In genomic region chr14:55617822-55618221, GRCm38 (mm10) we compare ENCODE assay signal across 8 mouse cellular contexts. TPM values are rescaled to one million over a fixed set of nuclear protein-coding genes. Genes with fewer than 3 reads are reported as not detected.
DNase-seq lines count a peak whose midpoint lies in the region; ATAC-seq and TF ChIP-seq lines count a peak whose summit lies in the region.

Rec8 (plus strand) TSS chr14:55618037.

- H3K79me2 ChIP-seq in MEL (ENCODE audit: control insufficient read depth, insufficient read depth, low read length, poor library complexity) = no peaks in the 10 kb centered on the region

- no peak for TF ChIP-seq RAD21 in MEL (IDR thresholded peaks at IDR 0.05; ENCODE audit: low read depth, low read length)

- DNase-seq in MEL (ENCODE audit: low read depth, low spot score) = no peak
- DNase-seq in liver, postnatal 0 days = peak; percentile 62
- DNase-seq in right cerebral cortex, postnatal 14 days = no peak
- no peak for DNase-seq in urinary bladder, adult 18-20 months (ENCODE audit: low spot score in 2 of 2)

- no peak for TF ChIP-seq EP300 in MEL (IDR thresholded peaks at IDR 0.05; ENCODE audit: low read depth in 1 of 2, low read length in 2 of 2)
- no peak for TF ChIP-seq EP300 in liver, postnatal 0 days (IDR thresholded peaks at IDR 0.05; ENCODE audit: low read depth)

- H3K4me3 ChIP-seq in MEL (ENCODE audit: control insufficient read depth in 1 of 2, insufficient read depth in 1 of 2, low read depth in 2 of 2, low read length in 2 of 2) = peak within 1 kb of the TSS; percentile 47 to 57
- H3K4me3 ChIP-seq in bone marrow, adult 2 months (replicated peaks; ENCODE audit: control insufficient read depth, low read depth, low read length) = peak within 1 kb of the TSS; percentile 61
- H3K4me3 ChIP-seq in forebrain, embryonic 12.5 days (replicated peaks) = peak within 1 kb of the TSS; percentile 19
- peak within 1 kb of the TSS; percentile 34 for H3K4me3 ChIP-seq in intestine, postnatal 0 days (ENCODE audit: low read depth, low read length)
- peak within 1 kb of the TSS; percentile 39 for H3K4me3 ChIP-seq in liver, postnatal 0 days (ENCODE audit: low read depth, low read length)
- H3K4me3 ChIP-seq in neural tube, embryonic 12.5 days = peak within 1 kb of the TSS; percentile 20

- peak within 1 kb of the TSS; percentile 35 for H3K4me2 ChIP-seq in forebrain, embryonic 12.5 days
- H3K4me2 ChIP-seq in intestine, postnatal 0 days (replicated peaks; ENCODE audit: low read depth) = peak within 1 kb of the TSS; percentile 59
- H3K4me2 ChIP-seq in liver, postnatal 0 days (ENCODE audit: low read depth, low read length) = peak within 1 kb of the TSS; percentile 72
- H3K4me2 ChIP-seq in neural tube, embryonic 12.5 days (replicated peaks) = peak within 1 kb of the TSS; percentile 51

- no peak for TF ChIP-seq CTCF in MEL (IDR thresholded peaks at IDR 0.05 in 2 of 3, conservative IDR thresholded peaks at IDR 0.05 in 1 of 3; ENCODE audit: control insufficient read depth in 1 of 3, insufficient read depth in 1 of 3, low read depth in 2 of 3, low read length in 3 of 3, poor library complexity in 1 of 3, severe bottlenecking in 1 of 3)
- TF ChIP-seq CTCF in bone marrow, adult 2 months (IDR thresholded peaks at IDR 0.05; ENCODE audit: control insufficient read depth, insufficient read depth, low read length) = no peak
- peak; percentile 55 for TF ChIP-seq CTCF in intestine, postnatal 0 days (IDR thresholded peaks at IDR 0.05; ENCODE audit: low read depth)
- peak; percentile 45 for TF ChIP-seq CTCF in liver, postnatal 0 days (IDR thresholded peaks at IDR 0.05; ENCODE audit: low read depth)

- peak within 1 kb of the TSS; percentile 69 for H3K27ac ChIP-seq in MEL (ENCODE audit: control insufficient read depth, low read depth, low read length)
- H3K27ac ChIP-seq in bone marrow, adult 2 months (ENCODE audit: control insufficient read depth, insufficient read depth, low read depth, low read length, poor library complexity) = peak within 1 kb of the TSS; percentile 20
- no peak within 1 kb of the TSS for H3K27ac ChIP-seq in forebrain, embryonic 12.5 days
- H3K27ac ChIP-seq in intestine, postnatal 0 days (ENCODE audit: low read depth, low read length) = no peak within 1 kb of the TSS
- peak within 1 kb of the TSS; percentile 22; the same call in 1 of the 2 replicates for H3K27ac ChIP-seq in liver, postnatal 0 days (ENCODE audit: low read depth)
- no peak within 1 kb of the TSS for H3K27ac ChIP-seq in neural tube, embryonic 12.5 days

- H3K4me1 ChIP-seq in MEL (ENCODE audit: control insufficient read depth in 1 of 2, insufficient read depth in 2 of 2, low read length in 2 of 2) = peaks cover 11 to 47% of the 10 kb centered on the region in 2 experiments
- no peaks in the 10 kb centered on the region; the same call in 1 of the 2 replicates for H3K4me1 ChIP-seq in bone marrow, adult 2 months (ENCODE audit: control insufficient read depth, insufficient read depth, low read length)
- H3K4me1 ChIP-seq in forebrain, embryonic 12.5 days = 0 out of 2 replicates have a peak, but pooled peaks cover 2% of the 10 kb centered on the region
- H3K4me1 ChIP-seq in intestine, postnatal 0 days (replicated peaks; ENCODE audit: control insufficient read depth, insufficient read depth, low read length) = 0 out of 2 replicates have a peak, but pooled peaks cover 4% of the 10 kb centered on the region
- H3K4me1 ChIP-seq in liver, postnatal 0 days (ENCODE audit: insufficient read depth) = peaks cover 21% of the 10 kb centered on the region
- H3K4me1 ChIP-seq in neural tube, embryonic 12.5 days = no peaks in the 10 kb centered on the region

- no peaks in the 10 kb centered on the region for H3K27me3 ChIP-seq in MEL (ENCODE audit: control insufficient read depth in 1 of 2, insufficient read depth in 2 of 2, low read length in 2 of 2)
- H3K27me3 ChIP-seq in forebrain, embryonic 12.5 days = 0 out of 2 replicates have a peak, but pooled peaks cover 2% of the 10 kb centered on the region
- H3K27me3 ChIP-seq in intestine, postnatal 0 days (replicated peaks; ENCODE audit: control insufficient read depth, insufficient read depth, low read length) = no peaks in the 10 kb centered on the region
- H3K27me3 ChIP-seq in liver, postnatal 0 days (ENCODE audit: insufficient read depth, low read length) = peaks cover 8% of the 10 kb centered on the region; the same call in 1 of the 2 replicates
- no peaks in the 10 kb centered on the region for H3K27me3 ChIP-seq in neural tube, embryonic 12.5 days (replicated peaks)

- peaks cover 0 to 26% of the 10 kb centered on the region in 2 experiments; a peak in 2 of 4 replicates for H3K36me3 ChIP-seq in MEL (ENCODE audit: control insufficient read depth in 1 of 2, insufficient read depth in 2 of 2, low read length in 2 of 2)
- no peaks in the 10 kb centered on the region for H3K36me3 ChIP-seq in forebrain, embryonic 12.5 days (replicated peaks)
- peaks cover 2% of the 10 kb centered on the region; the same call in 1 of the 2 replicates for H3K36me3 ChIP-seq in intestine, postnatal 0 days (ENCODE audit: control insufficient read depth, insufficient read depth)
- H3K36me3 ChIP-seq in liver, postnatal 0 days (replicated peaks; ENCODE audit: insufficient read depth, low read length) = no peaks in the 10 kb centered on the region
- H3K36me3 ChIP-seq in neural tube, embryonic 12.5 days = no peaks in the 10 kb centered on the region

- no peaks in the 10 kb centered on the region for H3K9me3 ChIP-seq in MEL (replicated peaks; ENCODE audit: insufficient read depth, low read length)
- no peaks in the 10 kb centered on the region for H3K9me3 ChIP-seq in forebrain, embryonic 12.5 days
- no peaks in the 10 kb centered on the region for H3K9me3 ChIP-seq in intestine, postnatal 0 days (ENCODE audit: control insufficient read depth)
- no peaks in the 10 kb centered on the region for H3K9me3 ChIP-seq in liver, postnatal 0 days (ENCODE audit: low read length)
- H3K9me3 ChIP-seq in neural tube, embryonic 12.5 days = no peaks in the 10 kb centered on the region

- WGBS in bone marrow, adult 2 months = 32% methylated on average over 21 of the region's 21 CpGs
- WGBS in forebrain, embryonic 12.5 days = 29% methylated on average over 21 of the region's 21 CpGs
- 20% methylated on average over 21 of the region's 21 CpGs for WGBS in intestine, postnatal 0 days
- WGBS in liver, postnatal 0 days (ENCODE audit: insufficient replicate concordance) = 28% methylated on average over 21 of the region's 21 CpGs
- WGBS in neural tube, embryonic 12.5 days = 22% methylated on average over 21 of the region's 21 CpGs

- H3K9ac ChIP-seq in MEL (ENCODE audit: control insufficient read depth, low read depth, low read length, poor library complexity, severe bottlenecking) = peak within 1 kb of the TSS; percentile 49
- H3K9ac ChIP-seq in forebrain, embryonic 12.5 days = 0 out of 2 replicates have a peak within 1 kb of the TSS, but pooled peaks have one; percentile 18
- H3K9ac ChIP-seq in intestine, postnatal 0 days (ENCODE audit: low read depth, low read length) = peak within 1 kb of the TSS; percentile 40
- peak within 1 kb of the TSS; percentile 50 for H3K9ac ChIP-seq in liver, postnatal 0 days (replicated peaks)
- H3K9ac ChIP-seq in neural tube, embryonic 12.5 days = peak within 1 kb of the TSS; percentile 40; the same call in 1 of the 2 replicates

- TF ChIP-seq POLR2A in MEL (IDR thresholded peaks at IDR 0.05; ENCODE audit: control insufficient read depth in 1 of 2, insufficient read depth in 1 of 2, low read depth in 1 of 2, low read length in 2 of 2, poor library complexity in 1 of 2) = no peak
- no peak for TF ChIP-seq POLR2A in bone marrow, adult 2 months (IDR thresholded peaks at IDR 0.05; ENCODE audit: borderline replicate concordance, control insufficient read depth, low read depth, low read length)

- ATAC-seq in forebrain, embryonic 12.5 days (ENCODE audit: low FRiP score) = peak; percentile 72
- peak; percentile 88 for ATAC-seq in intestine, postnatal 0 days
- peak; percentile 71 for ATAC-seq in liver, postnatal 0 days
- ATAC-seq in neural tube, embryonic 12.5 days (ENCODE audit: low FRiP score, low read depth) = peak; percentile 83

TF ChIP-seq in MEL, 35 proteins besides CTCF, POLR2A, EP300 and RAD21:
- TF ChIP-seq POLR2AphosphoS2 (IDR thresholded peaks at IDR 0.05; ENCODE audit: low read length) (no peak), HCFC1 (IDR thresholded peaks at IDR 0.05; ENCODE audit: low read depth, low read length) (no peak)
TF ChIP-seq in MEL: peak in this region for 0.

RNA-seq across cellular contexts. Expression of gene Rec8, which starts in this region (rescaled TPM):
- total RNA-seq in MEL (2012; rRNA removed) = 1.5 and 1.6 TPM in 2 replicates
- polyA plus RNA-seq in MEL (2012; ENCODE audit: insufficient read depth in 1 of 2, insufficient read length in 2 of 2, low read depth in 1 of 2, low replicate concordance in 2 of 2, missing spikeins in 1 of 2) = 1 to 10 TPM in 1 of 2 experiments, not detected in 1; 2.5 TPM
- polyA plus RNA-seq in bone marrow, adult 2 months (2011; ENCODE audit: insufficient read depth, insufficient read length, low replicate concordance, missing spikeins) = 13.2 and 28.5 TPM in 2 replicates
- 7.2 and 8.5 TPM in 2 replicates for polyA plus RNA-seq in forebrain, embryonic 12.5 days (2016; fragmentation: Nextera tagmentation; extraction: Ambion mirVana)
- polyA plus RNA-seq in intestine, postnatal 0 days (2015; fragmentation: Nextera tagmentation; extraction: Ambion mirVana) = 29.8 and 30.1 TPM in 2 replicates
- polyA plus RNA-seq in liver, postnatal 0 days (2015; fragmentation: Nextera tagmentation; extraction: Ambion mirVana) = 1.5 and 2.2 TPM in 2 replicates
- polyA plus RNA-seq in neural tube, embryonic 12.5 days (2016; fragmentation: Nextera tagmentation; extraction: Ambion mirVana) = 20.6 and 22.8 TPM in 2 replicates

Comparison
In these comparisons a context has a peak if more than half of its experiments do, and no peak if none do; other contexts are left out.
1. H3K27ac ChIP-seq: peak in MEL (single experiment), bone marrow, adult 2 months (single experiment) and liver, postnatal 0 days (single experiment); none in forebrain, embryonic 12.5 days (single experiment), intestine, postnatal 0 days (single experiment) and neural tube, embryonic 12.5 days (single experiment).
2. CTCF ChIP-seq: peak in intestine, postnatal 0 days (single experiment) and liver, postnatal 0 days (single experiment); none in MEL (0 of 3) and bone marrow, adult 2 months (single experiment).
3. Peak in every context shown above with its lines, with median percentiles within 50 percentile points of each other: H3K4me3 ChIP-seq, H3K9ac ChIP-seq, ATAC-seq and H3K4me2 ChIP-seq.